Mouse (Mus musculus) brain, embryonic 14.5 days (tissue): ENCODE results near the gene Cntfr.
"Not testable (repeated sequence)": the region's sequence is repeated elsewhere in the genome, so short reads cannot be mapped to it uniquely, and the experiment has no call there.

ENCODE experiments used
- CTCF ChIP-seq: fragments of 200-500 bp; IDR thresholded peaks from 2 replicates; pipeline ENCODE4 v1.5.1; 2012; ENCODE audit warnings: inconsistent platforms, mild to moderate bottlenecking, moderate library complexity, borderline replicate concordance; ENCODE audit not compliant: insufficient read depth, insufficient read length; ENCODE audit errors: extremely low read depth
- POLR2A ChIP-seq: fragments of 200-500 bp; IDR thresholded peaks from 2 replicates; pipeline ENCODE4 v1.6.1; 2012; ENCODE audit warnings: mild to moderate bottlenecking, inconsistent platforms, borderline replicate concordance; ENCODE audit not compliant: poor library complexity, insufficient read depth, insufficient read length, severe bottlenecking; ENCODE audit errors: extremely low read depth

- TF ChIP-seq CTCF, POLR2A: not testable (repeated sequence)
These were observed 3.4 kb downstream of the Cntfr start for GRCm38 (mm10) chr4:41693511-41693910.
